Mouse (Mus musculus) erythroblast, embryonic 14.5 days (primary cell): ENCODE measurements around the gene Hoxb2. TPM values are rescaled to one million over a fixed set of nuclear protein-coding genes. Genes with fewer than 3 reads are reported as not detected.

Experiments used
- H3K27me3 ChIP-seq: 2 replicates; pipeline ENCODE4 v1.6.1; 2012; ENCODE audit warnings: inconsistent platforms; ENCODE audit not compliant: control insufficient read depth
- H3K36me3 ChIP-seq: 2 replicates; pipeline ENCODE4 v1.6.1; 2012; ENCODE audit warnings: mild to moderate bottlenecking, inconsistent platforms; ENCODE audit not compliant: control insufficient read depth
- H3K4me1 ChIP-seq: 2 replicates; pipeline ENCODE4 v1.6.1; 2012; ENCODE audit warnings: inconsistent platforms; ENCODE audit not compliant: control insufficient read depth
- H3K4me3 ChIP-seq: replicated peaks from 2 replicates; pipeline ENCODE3; 2012; ENCODE audit warnings: moderate library complexity, mild to moderate bottlenecking, inconsistent platforms
- H3K9me3 ChIP-seq: 2 replicates; pipeline ENCODE4 v1.6.1; 2012; ENCODE audit warnings: low read length, inconsistent platforms, mixed read lengths; ENCODE audit not compliant: control insufficient read depth
- GATA1 ChIP-seq: IDR thresholded peaks from 2 replicates; pipeline ENCODE4 v1.6.1; 2012; ENCODE audit warnings: low read length, inconsistent platforms, mixed read lengths
- TAL1 ChIP-seq: IDR thresholded peaks from 3 replicates; pipeline ENCODE4 v1.6.1; 2012; ENCODE audit warnings: low read length, inconsistent platforms, mixed read lengths
- polyA plus RNA-seq: library from polyadenylated mRNA; stranded (reverse); fragments of >175 nt; gene quantifications from 2 replicates; pipeline ENCODE4 v1.2.3, GENCODE M21; 2012

The Hoxb2 gene
- polyA plus RNA-seq, 1 experiment = not detected

GRCm38 (mm10) chr11:96371726-96372125, 21.4 kb downstream of the Hoxb2 start:
- TF ChIP-seq TAL1 = no peak
- no peak for TF ChIP-seq GATA1
- Histone ChIP-seq H3K4me1 (no peaks in the 10 kb centered on the region), H3K36me3 (no peaks in the 10 kb centered on the region), H3K9me3 (no peaks in the 10 kb centered on the region), H3K4me3 (no peak overlapping the region), H3K27me3 (peaks cover 75% of the 10 kb centered on the region)

- Histone ChIP-seq H3K9me3 (no peaks in the 10 kb centered on the region), H3K4me1 (no peaks in the 10 kb centered on the region), H3K36me3 (no peaks in the 10 kb centered on the region), H3K4me3 (no peak overlapping the region), H3K27me3 (peaks cover 67% of the 10 kb centered on the region)
- no peak for TF ChIP-seq TAL1
- no peak for TF ChIP-seq GATA1
These were observed 22.2 kb downstream of the Hoxb2 start for GRCm38 (mm10) chr11:96372519-96372918.

- Histone ChIP-seq H3K4me3 (no peak overlapping the region), H3K27me3 (peaks cover 48% of the 10 kb centered on the region), H3K9me3 (no peaks in the 10 kb centered on the region), H3K4me1 (no peaks in the 10 kb centered on the region), H3K36me3 (no peaks in the 10 kb centered on the region)
- no peak for TF ChIP-seq TAL1
- TF ChIP-seq GATA1 = no peak
These were observed 24.5 kb downstream of the Hoxb2 start for GRCm38 (mm10) chr11:96374810-96375209.

- Histone ChIP-seq H3K4me3 (no peak overlapping the region), H3K9me3 (no peaks in the 10 kb centered on the region), H3K4me1 (no peaks in the 10 kb centered on the region), H3K27me3 (peaks cover 11% of the 10 kb centered on the region), H3K36me3 (no peaks in the 10 kb centered on the region)
- TF ChIP-seq TAL1 (no peak), GATA1 (no peak)
These were observed 33.1 kb downstream of the Hoxb2 start for GRCm38 (mm10) chr11:96383381-96383780.

- Histone ChIP-seq H3K9me3 (no peaks in the 10 kb centered on the region), H3K4me3 (no peak overlapping the region), H3K4me1 (no peaks in the 10 kb centered on the region), H3K36me3 (no peaks in the 10 kb centered on the region), H3K27me3 (peaks cover under 1% of the 10 kb centered on the region)
- no peak for TF ChIP-seq TAL1
- no peak for TF ChIP-seq GATA1
These were observed 37.3 kb downstream of the Hoxb2 start for GRCm38 (mm10) chr11:96387635-96388034.

- Histone ChIP-seq H3K4me3 (no peak overlapping the region), H3K36me3 (no peaks in the 10 kb centered on the region), H3K9me3 (no peaks in the 10 kb centered on the region), H3K27me3 (peaks cover 10% of the 10 kb centered on the region; the same call in 1 of the 2 replicates), H3K4me1 (no peaks in the 10 kb centered on the region)
- TF ChIP-seq GATA1 (no peak), TAL1 (no peak)
These were observed 46.7 kb downstream of the Hoxb2 start for GRCm38 (mm10) chr11:96396772-96397626.

- H3K4me1 ChIP-seq = no peaks in the 10 kb centered on the region
- H3K27me3 ChIP-seq = peaks cover 10% of the 10 kb centered on the region; the same call in 1 of the 2 replicates
- no peak overlapping the region for H3K4me3 ChIP-seq
- TF ChIP-seq GATA1 (no peak), TAL1 (no peak)
- no peaks in the 10 kb centered on the region for H3K36me3 ChIP-seq
- no peaks in the 10 kb centered on the region for H3K9me3 ChIP-seq
These were observed 47.5 kb downstream of the Hoxb2 start for GRCm38 (mm10) chr11:96397806-96398335.

GRCm38 (mm10) chr11:96399923-96400322, 49.6 kb downstream of the Hoxb2 start:
- Histone ChIP-seq H3K36me3 (no peaks in the 10 kb centered on the region), H3K27me3 (peaks cover 21% of the 10 kb centered on the region), H3K9me3 (no peaks in the 10 kb centered on the region), H3K4me1 (no peaks in the 10 kb centered on the region), H3K4me3 (no peak overlapping the region)
- TF ChIP-seq TAL1 = no peak
- TF ChIP-seq GATA1 = no peak

Other genes starting within 250 kb of the Hoxb2 start
- gene Calcoco2, start 238.6 kb upstream of the Hoxb2 start, polyA plus RNA-seq = 0.02 TPM in 1 of 2 replicates, not detected in the other
- not detected in 2 replicates for gene Ttll6, start 216.7 kb upstream of the Hoxb2 start, polyA plus RNA-seq
- 0.02 TPM in 2 replicates for gene Hoxb13, start 156.2 kb upstream of the Hoxb2 start, polyA plus RNA-seq
- 0.01 TPM in 1 of 2 replicates, not detected in the other for gene Hoxb9, start 79.1 kb upstream of the Hoxb2 start, polyA plus RNA-seq
- not detected in 2 replicates for gene Hoxb8, start 68.6 kb upstream of the Hoxb2 start, polyA plus RNA-seq
- gene Hoxb7, start 63.9 kb upstream of the Hoxb2 start, polyA plus RNA-seq = not detected in 2 replicates
- gene Hoxb6, start 58.0 kb upstream of the Hoxb2 start, polyA plus RNA-seq = not detected in 2 replicates
- 0.02 TPM in 1 of 2 replicates, not detected in the other for gene Hoxb5, start 47.2 kb upstream of the Hoxb2 start, polyA plus RNA-seq
- gene Hoxb4, start 32.3 kb upstream of the Hoxb2 start, polyA plus RNA-seq = not detected in 2 replicates
- 0.01 TPM in 1 of 2 replicates, not detected in the other for gene Hoxb3, start 27.2 kb upstream of the Hoxb2 start, polyA plus RNA-seq
- gene Hoxb1, start 15.2 kb downstream of the Hoxb2 start, polyA plus RNA-seq = not detected in 2 replicates
- 0.08 TPM in 1 of 2 replicates, not detected in the other for gene Skap1, start 114.1 kb downstream of the Hoxb2 start, polyA plus RNA-seq